Mouse (Mus musculus) hindbrain, postnatal 0 days (tissue): ENCODE measurements at regions not wholly inside any gene's neighbourhood (a gene's known extent, or its start where the extent isn't known, plus 50 kb on each side); places are given as distances from the start of the nearest gene placed in this dataset.

ENCODE experiments used
- ATAC-seq: fragments of 200-750 bp; cut with Nextera tagmentation; 2 replicates; pipeline ENCODE4 v1.8.0; 2017; ENCODE audit warnings: mild to moderate bottlenecking, moderate TSS enrichment, moderate library complexity
- DNase-seq: peaks from one replicate; pipeline ENCODE4 v3.0.0-alpha.2; 2015; ENCODE audit warnings: low spot score
- H3K27ac ChIP-seq: fragments of 300-500 bp; sonication (generic); 2 replicates; pipeline ENCODE4 v1.5.1; 2014; ENCODE audit warnings: mild to moderate bottlenecking
- H3K27me3 ChIP-seq: fragments of 300-500 bp; sonication (generic); 2 replicates; pipeline ENCODE4 v1.6.1; 2014; ENCODE audit warnings: low read length, mixed read lengths; ENCODE audit not compliant: insufficient read depth
- H3K36me3 ChIP-seq: fragments of 300-500 bp; sonication (generic); 2 replicates; pipeline ENCODE4 v1.6.1; 2014; ENCODE audit warnings: low read length, mixed read lengths; ENCODE audit not compliant: insufficient read depth
- H3K4me1 ChIP-seq: fragments of 300-500 bp; sonication (generic); 2 replicates; pipeline ENCODE4 v1.6.1; 2014; ENCODE audit warnings: antibody characterized with exemption, low read length, mixed read lengths; ENCODE audit not compliant: insufficient read depth
- H3K4me2 ChIP-seq: fragments of 300-500 bp; sonication (generic); 2 replicates; pipeline ENCODE4 v1.6.1; 2014; ENCODE audit warnings: low read depth, mild to moderate bottlenecking, low read length, moderate library complexity, mixed read lengths
- H3K4me3 ChIP-seq: fragments of 300-500 bp; sonication (generic); 2 replicates; pipeline ENCODE4 v1.5.1; 2014; ENCODE audit warnings: low read length
- H3K9ac ChIP-seq: fragments of 300-500 bp; sonication (generic); replicated peaks from 2 replicates; pipeline ENCODE4 v1.6.1; 2014; ENCODE audit warnings: mild to moderate bottlenecking, low read length, moderate library complexity, mixed read lengths
- H3K9me3 ChIP-seq: fragments of 300-500 bp; sonication (generic); 2 replicates; pipeline ENCODE4 v1.6.1; 2016; ENCODE audit warnings: low read length, mixed read lengths
- CTCF ChIP-seq: IDR thresholded peaks from 2 replicates; pipeline ENCODE4 v1.5.1; 2016; ENCODE audit warnings: antibody characterized with exemption, control low read depth, low read depth
- WGBS: fragments of 180-500 bp; shearing (Covaris S2); extraction: QIAGEN DNeasy Blood & Tissue Kit; methylation state at CpG from one replicate; pipeline ENCODE4 v1.1.7; 2014; 5-methylcytosine and 5-hydroxymethylcytosine counted together

- Histone ChIP-seq H3K4me3 (no peak overlapping the region), H3K4me2 (no peak overlapping the region), H3K9ac (no peak overlapping the region), H3K36me3 (no peaks in the 10 kb centered on the region), H3K4me1 (no peaks in the 10 kb centered on the region), H3K27me3 (no peaks in the 10 kb centered on the region), H3K27ac (no peak overlapping the region), H3K9me3 (no peaks in the 10 kb centered on the region)
- ATAC-seq (no peak), DNase-seq (no peak)
- 65% methylated on average over 7 of the region's 7 CpGs for WGBS
- no peak for TF ChIP-seq CTCF
Observed at GRCm38 (mm10) chr6:143631581-143631980, 464.6 kb downstream of the Etnk1 start.

GRCm38 (mm10) chr6:143633710-143634109, 466.7 kb downstream of the Etnk1 start:
- no peak overlapping the region for H3K9ac ChIP-seq
- no peaks in the 10 kb centered on the region for H3K4me1 ChIP-seq
- no peak overlapping the region for H3K4me3 ChIP-seq
- no peak overlapping the region for H3K4me2 ChIP-seq
- H3K9me3 ChIP-seq: no peaks in the 10 kb centered on the region
- TF ChIP-seq CTCF: no peak
- 61% methylated on average over 6 of the region's 6 CpGs for WGBS
- ATAC-seq: no peak
- DNase-seq: no peak
- H3K36me3 ChIP-seq: no peaks in the 10 kb centered on the region
- H3K27me3 ChIP-seq: no peaks in the 10 kb centered on the region
- H3K27ac ChIP-seq: no peak overlapping the region

GRCm38 (mm10) chr6:143634334-143634733, 467.3 kb downstream of the Etnk1 start:
- 89% methylated on average over 10 of the region's 10 CpGs for WGBS
- Histone ChIP-seq H3K4me1 (no peaks in the 10 kb centered on the region), H3K4me2 (no peak overlapping the region), H3K27ac (no peak overlapping the region), H3K27me3 (no peaks in the 10 kb centered on the region), H3K36me3 (no peaks in the 10 kb centered on the region), H3K9me3 (no peaks in the 10 kb centered on the region), H3K4me3 (no peak overlapping the region), H3K9ac (no peak overlapping the region)
- ATAC-seq (no peak), DNase-seq (no peak)
- no peak for TF ChIP-seq CTCF

- no peak for TF ChIP-seq CTCF
- no peaks in the 10 kb centered on the region for H3K9me3 ChIP-seq
- no peak for DNase-seq
- H3K27me3 ChIP-seq: no peaks in the 10 kb centered on the region
- H3K4me1 ChIP-seq: no peaks in the 10 kb centered on the region
- no peak for ATAC-seq
- H3K4me2 ChIP-seq: no peak overlapping the region
- H3K4me3 ChIP-seq: no peak overlapping the region
- no peak overlapping the region for H3K27ac ChIP-seq
- WGBS: 73% methylated on average over 2 of the region's 2 CpGs
- no peak overlapping the region for H3K9ac ChIP-seq
- no peaks in the 10 kb centered on the region for H3K36me3 ChIP-seq
Observed at GRCm38 (mm10) chr6:143635043-143635442, 468.0 kb downstream of the Etnk1 start.

- Histone ChIP-seq H3K27ac (no peak overlapping the region), H3K4me2 (no peak overlapping the region), H3K36me3 (no peaks in the 10 kb centered on the region), H3K4me1 (no peaks in the 10 kb centered on the region), H3K9me3 (no peaks in the 10 kb centered on the region), H3K4me3 (no peak overlapping the region), H3K27me3 (no peaks in the 10 kb centered on the region), H3K9ac (no peak overlapping the region)
- ATAC-seq (no peak), DNase-seq (no peak)
- 66% methylated on average over 5 of the region's 5 CpGs for WGBS
- TF ChIP-seq CTCF: no peak
Observed at GRCm38 (mm10) chr6:143640652-143641051, 473.6 kb downstream of the Etnk1 start.

GRCm38 (mm10) chr6:143642052-143642451, 475.0 kb downstream of the Etnk1 start:
- no peak for ATAC-seq
- no peaks in the 10 kb centered on the region for H3K36me3 ChIP-seq

GRCm38 (mm10) chr6:143645989-143646388, 479.0 kb downstream of the Etnk1 start:
- ATAC-seq (no peak), DNase-seq (no peak)
- no peak overlapping the region for H3K9ac ChIP-seq
- no peaks in the 10 kb centered on the region for H3K4me1 ChIP-seq
- no peaks in the 10 kb centered on the region for H3K27me3 ChIP-seq
- no peaks in the 10 kb centered on the region for H3K36me3 ChIP-seq
- 88% methylated on average over 4 of the region's 4 CpGs for WGBS
- no peak overlapping the region for H3K4me3 ChIP-seq
- no peak overlapping the region for H3K27ac ChIP-seq
- TF ChIP-seq CTCF: no peak
- no peak overlapping the region for H3K4me2 ChIP-seq
- no peaks in the 10 kb centered on the region for H3K9me3 ChIP-seq

More at GRCm38 (mm10) chr6:143642052-143642451, 475.0 kb downstream of the Etnk1 start:
- no peak overlapping the region for H3K4me2 ChIP-seq
- WGBS: 89% methylated on average over 3 of the region's 3 CpGs
- H3K27me3 ChIP-seq: no peaks in the 10 kb centered on the region
- no peak overlapping the region for H3K27ac ChIP-seq
- no peak overlapping the region for H3K4me3 ChIP-seq
- no peak overlapping the region for H3K9ac ChIP-seq
- no peak for DNase-seq
- H3K9me3 ChIP-seq: no peaks in the 10 kb centered on the region
- no peaks in the 10 kb centered on the region for H3K4me1 ChIP-seq
- no peak for TF ChIP-seq CTCF
